Mouse (Mus musculus) c-Kit-positive CD71-positive TER-119-positive erythroid progenitor cells, embryonic 14.5 days (primary cell): ENCODE data around the gene Samd3.

ENCODE experiments used
- DNase-seq: peaks from one replicate; pipeline ENCODE4 v3.0.0-alpha.2; 2013; ENCODE audit warnings: low spot score

The Samd3 gene

DNA sequence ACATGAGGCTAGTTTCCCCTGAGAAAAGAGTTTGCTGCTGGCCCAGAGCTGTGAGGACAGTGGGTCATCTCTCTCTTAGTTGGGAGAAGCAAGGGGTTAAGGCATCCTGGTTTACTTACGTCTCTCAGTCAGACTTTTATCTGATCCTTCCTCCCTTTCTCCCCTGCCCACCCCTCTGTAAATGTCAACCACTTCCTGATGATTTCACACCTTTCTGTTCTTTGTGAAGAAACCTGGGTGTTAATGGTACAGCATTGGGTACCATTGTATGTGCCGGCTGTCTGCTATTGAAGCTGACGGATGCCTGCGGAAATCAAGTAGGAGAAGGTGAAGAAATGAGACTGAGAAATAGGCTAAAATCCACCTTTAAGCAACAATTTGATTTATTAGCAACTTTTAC, at the start of gene Samd3:
Gene Samd3 (plus strand): TSS at position 220 of the 400 bp plus-strand sequence.
- DNase-seq: no peak

DNA sequence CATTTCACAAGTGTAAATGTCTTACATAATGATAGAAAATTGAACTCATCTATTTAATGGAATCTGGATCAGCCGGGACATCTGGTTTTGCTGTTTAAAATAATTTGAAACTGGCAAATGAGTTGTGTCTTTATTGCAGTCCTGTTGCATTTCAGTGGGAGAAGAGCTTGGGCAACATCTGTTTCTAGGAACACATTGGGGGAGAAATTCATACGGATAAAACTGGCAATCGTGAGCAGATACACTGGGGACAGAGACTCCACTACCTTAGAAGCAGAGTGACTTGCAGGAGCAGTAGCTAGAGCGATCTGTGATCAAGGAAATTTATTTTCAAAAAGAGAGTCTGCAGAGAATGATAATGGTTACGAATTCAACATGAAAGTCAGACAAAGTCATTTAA, 44.2 kb upstream of the Samd3 start:
- no peak for DNase-seq

DNA sequence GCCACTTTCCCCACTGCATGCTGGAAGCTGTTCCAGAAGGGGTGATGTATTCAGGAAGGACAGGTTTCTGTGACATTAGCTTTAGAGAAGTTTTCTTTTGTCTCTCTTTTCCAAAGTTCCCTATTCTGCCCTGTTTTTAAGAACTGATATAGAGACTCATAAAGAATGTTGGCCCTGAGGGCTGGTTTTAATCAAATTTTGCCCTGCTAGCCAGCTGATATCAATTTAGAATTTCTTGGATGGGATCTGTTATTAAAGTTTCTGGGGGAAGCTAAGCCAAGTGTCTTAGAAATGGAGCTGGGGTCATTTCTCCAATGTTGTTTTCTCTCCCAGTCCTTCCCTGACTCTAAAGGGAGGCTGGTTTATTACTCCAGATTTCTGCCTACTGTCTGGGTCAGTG, 38.7 kb upstream of the Samd3 start:
- DNase-seq: no peak

DNA sequence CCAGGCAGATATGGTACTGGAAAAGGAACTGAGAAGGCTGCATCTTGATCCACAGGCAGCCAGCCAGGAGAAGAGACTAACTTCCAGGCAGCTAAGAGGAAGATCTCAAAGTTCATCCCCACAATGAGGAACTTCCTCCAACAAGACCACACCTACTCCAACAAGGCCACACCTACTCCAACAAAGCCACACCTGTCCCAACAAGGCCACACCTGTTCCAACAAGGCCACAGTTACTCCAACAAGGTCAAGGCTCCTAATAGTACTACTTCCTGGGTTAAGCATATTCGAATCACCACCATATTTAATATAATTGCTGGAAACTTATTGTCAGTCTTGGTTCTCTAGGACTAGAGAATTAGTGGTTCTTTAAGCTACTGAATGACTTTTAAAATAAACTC, 34.6 kb upstream of the Samd3 start:
- no peak for DNase-seq

DNA sequence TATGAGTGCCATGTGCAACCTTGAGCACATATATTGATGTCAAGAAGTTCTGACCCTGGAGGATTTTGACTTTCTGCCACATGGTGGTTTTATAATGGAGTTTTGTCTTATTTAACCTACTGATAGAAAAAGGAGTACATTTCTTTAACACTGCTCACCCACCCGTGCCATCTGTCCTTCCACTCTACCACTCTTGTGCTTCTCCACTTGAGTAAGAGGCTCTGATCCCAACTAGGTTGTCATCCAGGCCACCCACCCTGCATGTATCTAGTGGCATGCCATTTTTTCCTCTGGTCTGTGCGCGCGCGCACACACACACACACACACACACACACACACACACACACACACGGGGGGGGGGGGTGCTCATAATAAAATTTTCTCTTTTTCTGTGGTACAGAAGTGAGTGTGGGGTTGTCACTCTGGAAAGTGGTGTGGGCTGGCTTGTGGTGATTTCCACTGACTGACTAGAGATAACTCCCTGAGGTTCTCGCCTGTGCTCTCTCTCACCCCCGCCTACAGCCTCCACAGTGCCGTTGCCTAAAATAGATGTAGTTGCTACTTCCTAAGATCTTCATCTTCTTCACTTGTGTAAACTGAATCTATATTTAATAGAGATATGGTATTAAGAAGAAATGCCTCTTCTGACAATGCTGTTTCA, 26.7 kb upstream of the Samd3 start:
- no peak for DNase-seq

DNA sequence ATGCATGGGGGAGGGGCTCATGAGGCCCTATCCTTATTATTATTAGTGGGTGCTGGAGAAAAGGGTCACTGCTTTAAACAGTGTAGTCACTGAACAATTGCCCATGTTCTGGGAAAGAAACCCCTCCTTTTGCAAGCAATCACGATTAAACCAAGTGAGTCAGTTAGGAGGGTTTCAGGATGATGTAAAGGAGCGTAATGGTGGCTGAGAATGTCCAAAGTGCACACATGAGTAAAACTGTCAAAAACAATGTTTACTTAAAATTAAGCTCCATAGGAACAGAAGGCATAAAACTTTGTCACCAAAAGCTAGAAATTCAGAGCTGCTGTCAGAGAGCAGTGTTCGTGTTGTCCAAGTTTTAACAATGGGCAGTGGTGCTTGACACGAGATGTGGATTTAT, 8.8 kb upstream of the Samd3 start:
- DNase-seq: no peak

DNA sequence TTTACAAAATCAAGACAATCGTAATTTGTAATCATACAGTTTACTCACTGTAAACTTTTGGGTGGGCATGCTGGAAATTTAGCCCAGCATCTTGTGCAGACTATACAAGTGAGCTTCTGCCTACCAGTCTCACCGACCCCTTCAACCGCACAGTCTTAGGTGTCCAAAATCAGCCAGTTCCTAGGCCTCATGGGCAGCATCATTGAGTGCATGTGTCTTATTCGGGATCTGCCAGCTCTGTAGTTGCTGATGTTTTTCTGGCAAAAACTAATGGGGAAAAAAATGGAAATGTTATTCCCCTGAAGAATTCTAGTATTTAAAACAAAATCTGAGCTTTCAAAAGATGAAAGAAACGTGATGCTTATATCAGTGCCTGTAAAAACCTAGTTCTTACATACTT, 3.3 kb upstream of the Samd3 start:
- DNase-seq: no peak

DNA sequence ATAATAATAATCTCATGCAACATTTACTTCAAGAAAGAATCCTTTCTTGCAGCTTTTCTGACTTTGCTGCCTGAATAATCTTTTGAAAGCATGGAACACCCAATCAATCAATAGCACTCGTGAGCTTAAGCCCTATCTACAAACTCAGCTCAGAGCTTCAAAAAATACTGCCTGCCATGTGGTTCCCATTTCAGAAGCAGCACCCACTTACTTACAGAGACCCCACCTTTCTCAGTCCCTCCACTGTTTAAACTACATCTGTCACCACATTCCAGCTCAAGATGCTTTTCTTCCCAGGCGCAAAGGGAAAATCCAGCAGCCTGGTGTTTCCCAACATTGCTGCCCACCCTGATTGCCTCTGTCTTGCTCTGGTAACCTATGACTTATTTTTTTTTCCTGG, 2.8 kb upstream of the Samd3 start:
- no peak for DNase-seq

DNA sequence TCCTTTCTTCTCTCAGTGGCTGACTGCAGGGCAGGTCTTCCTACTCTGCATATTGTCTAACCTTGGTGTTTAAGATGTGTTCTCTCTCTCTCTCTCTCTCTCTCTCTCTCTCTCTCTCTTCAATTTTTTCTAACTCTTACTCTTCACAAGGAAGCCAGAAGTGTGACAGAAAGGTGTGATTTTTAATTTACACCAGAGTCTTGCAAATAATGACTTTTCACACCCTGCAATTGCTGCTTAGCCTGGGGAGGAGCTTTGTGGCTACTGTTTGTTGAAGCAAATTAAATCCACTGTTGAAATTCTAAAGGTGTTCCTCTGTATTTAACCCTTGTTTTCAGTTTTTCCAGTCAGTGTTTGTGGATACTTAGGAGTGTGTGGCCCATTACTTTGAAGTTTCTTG, 1.3 kb upstream of the Samd3 start:
- no peak for DNase-seq

DNA sequence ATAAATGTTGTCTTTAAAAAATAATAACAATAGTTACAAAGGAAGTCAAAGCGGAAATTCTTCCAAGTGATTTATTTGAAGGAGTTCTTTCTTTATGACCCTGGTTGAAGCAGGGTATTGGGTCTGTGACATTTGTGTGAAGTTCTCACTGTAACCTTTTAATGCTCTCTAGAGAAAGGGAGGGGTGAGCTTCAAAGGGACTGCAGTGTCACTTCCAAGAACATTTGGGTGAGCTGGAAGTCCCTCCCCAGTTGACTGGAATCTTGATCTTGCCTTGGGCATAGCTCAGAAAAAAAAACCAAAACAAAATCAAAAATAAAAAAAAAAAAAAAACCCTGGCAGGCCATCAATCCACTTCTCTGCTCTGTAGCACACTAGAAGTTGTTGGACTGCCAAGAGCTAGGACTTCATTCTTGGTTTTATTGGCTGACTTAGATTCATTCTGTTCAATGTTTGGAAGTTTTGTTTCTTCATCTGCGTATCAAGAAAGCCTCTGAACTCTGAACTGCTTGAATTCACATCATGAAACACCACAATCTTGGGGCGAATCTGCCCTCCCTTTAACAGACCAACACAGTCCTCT, 2.7 kb downstream of the Samd3 start:
- no peak for DNase-seq

DNA sequence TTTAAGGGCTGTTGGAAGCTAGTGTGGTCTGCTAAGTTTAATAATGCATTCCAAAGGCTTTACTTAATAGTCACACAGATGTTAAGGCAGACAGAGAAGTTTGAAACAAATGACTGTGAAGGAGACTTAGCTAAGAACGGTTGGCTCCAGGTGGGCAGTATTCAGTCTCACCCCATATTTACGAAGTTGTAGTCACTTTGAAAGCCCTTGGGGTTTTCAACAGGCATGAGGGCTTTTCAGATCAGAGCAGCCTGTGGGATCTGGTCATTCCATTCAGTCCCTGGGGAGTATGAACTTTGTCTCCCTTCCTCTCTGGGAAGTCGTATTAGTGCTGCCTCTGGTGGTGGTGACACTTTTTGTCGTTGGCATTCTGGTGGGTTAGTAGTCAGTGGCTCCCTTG, 9.1 kb downstream of the Samd3 start:
- no peak for DNase-seq

DNA sequence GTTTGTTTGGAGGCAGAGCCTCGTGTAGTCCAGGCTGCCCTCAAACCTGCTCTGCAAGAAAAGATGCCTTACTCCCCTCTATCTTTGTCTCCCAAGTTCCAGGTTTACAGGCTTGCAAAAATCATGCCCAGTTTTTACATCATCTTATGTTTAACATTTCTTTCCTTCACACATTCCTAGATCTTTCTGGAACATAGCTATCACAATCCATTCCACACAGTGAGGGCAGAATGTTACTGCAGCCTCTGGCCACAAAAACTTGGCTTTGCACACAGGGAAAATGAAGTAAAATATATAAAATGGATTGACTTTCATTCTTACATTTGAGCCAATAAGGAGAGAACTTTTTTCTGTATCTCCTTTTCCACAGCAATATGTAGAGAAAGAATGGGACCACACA, 9.6 kb downstream of the Samd3 start:
- DNase-seq: no peak

DNA sequence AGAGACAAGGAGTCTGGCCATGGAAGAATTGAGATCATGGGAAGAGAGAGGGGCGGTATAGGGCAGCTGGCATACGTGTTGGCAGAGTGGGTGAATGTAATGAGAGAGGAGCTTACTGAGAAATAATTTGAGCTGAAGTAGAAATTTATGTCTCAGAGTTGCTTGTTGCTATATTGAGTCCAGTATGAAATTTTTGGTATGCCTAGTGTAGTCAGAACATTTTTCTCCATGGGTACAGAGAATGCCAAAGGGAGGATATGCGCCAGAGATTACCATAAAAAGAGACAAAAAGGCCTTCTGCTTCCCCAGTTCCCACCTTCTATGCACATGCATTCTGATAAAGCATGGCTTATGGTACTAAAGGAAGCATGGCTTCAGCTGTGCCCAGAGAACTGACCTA, 13.7 kb downstream of the Samd3 start:
- no peak for DNase-seq

DNA sequence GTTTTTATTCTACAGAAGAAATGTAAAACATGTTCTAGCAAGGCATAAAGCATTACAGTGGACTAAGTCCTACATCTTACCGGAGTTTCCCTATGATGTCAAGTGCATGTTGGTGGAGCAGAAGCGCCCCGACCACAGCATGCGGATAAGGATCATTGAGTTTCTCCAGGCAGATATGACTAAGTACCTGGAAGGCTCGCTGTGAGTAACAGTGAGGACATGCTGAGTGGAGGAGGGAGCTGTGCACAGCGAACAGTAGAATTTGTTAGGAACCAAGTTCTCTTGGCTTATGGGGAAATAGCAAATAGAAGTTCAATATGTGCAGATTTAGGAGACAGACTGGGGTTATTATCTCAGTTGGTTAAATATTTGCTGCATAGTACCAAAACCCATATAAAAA, 15.0 kb downstream of the Samd3 start:
- no peak for DNase-seq

DNA sequence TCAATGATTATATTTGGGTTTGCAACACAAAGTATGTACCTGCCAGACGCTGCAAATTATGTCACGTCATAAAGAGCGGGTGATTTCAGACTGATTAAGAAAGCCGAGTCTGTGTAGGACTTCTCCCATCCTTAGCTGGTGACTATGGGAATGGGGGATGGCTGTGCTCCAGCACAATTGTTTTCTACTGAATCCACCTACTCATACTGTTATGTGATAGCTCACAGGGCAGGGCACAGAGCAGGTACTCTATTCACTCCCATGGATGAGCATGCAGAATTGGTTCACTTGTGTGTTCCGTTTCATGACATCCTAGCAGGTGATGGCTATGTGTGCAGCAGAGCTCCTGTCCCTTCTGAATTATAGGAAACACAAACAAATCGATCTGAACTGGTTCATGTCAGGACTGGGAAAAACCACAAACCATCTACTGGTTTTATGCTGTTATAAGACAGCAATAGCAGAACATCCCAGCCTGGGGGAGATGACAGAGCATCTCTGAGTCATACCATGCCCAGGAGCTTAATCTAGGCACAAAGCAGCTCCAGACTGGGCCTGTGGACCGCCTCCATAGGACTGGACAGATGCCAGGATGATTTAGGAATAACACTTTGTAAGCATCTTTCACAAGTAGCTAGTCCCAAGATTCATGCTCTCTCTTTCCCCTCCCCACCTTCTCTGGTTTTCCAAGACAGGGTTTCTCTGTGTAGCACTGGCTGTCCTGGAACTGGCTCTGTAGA, 20.1 kb downstream of the Samd3 start:
- DNase-seq: no peak

DNA sequence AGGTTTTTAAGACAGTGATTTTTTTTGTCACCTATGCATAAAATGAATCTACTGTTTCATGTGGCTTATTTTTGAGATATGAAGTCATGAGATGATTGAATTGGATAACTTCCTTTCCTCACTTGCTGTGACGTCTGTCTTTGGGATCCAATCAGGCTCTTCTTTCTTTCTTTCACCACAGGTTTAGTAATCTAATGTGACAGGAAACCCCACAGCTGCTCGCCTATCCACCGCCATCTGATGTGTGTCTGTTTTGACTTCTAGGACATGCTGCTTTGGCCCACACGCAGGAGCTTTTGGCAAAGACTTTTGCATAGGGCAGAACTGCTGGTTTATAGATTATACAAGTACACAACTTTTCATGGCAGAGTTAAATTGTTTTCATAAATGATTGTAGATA, 30.4 kb downstream of the Samd3 start:
- no peak for DNase-seq

DNA sequence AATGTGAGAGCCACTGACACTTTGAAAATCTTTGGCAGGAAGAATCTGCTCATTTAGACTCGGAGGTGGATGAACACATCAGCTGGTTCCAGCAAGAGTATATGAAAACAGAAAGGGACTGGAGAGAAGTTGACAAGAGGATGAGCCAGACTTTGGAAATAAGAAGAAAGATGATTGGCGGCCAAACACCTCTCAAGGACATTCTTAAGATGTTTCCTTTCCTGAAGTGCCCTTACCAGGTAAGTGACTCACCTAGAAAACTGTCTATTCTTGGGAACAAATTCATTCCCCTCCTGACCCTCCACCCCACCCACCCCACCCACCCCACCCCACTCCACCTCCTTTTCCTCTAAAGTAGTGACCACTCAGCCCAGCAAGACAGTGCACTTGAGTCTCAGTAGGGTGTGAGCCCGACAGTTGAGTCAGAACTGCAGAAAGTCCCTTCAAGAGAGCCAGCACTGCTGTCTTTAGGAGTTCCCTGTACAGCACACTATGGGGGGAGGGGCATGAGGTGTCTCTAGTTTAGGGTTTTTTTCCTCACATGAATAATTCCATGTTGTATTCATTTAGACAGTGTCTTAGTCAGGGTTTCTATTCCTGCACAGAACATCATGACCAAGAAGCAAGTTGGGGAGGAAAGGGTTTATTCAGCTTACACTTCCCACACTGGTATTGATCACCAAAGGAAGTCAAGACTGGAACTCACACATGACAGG, 34.4 kb downstream of the Samd3 start:
- DNase-seq: no peak

DNA sequence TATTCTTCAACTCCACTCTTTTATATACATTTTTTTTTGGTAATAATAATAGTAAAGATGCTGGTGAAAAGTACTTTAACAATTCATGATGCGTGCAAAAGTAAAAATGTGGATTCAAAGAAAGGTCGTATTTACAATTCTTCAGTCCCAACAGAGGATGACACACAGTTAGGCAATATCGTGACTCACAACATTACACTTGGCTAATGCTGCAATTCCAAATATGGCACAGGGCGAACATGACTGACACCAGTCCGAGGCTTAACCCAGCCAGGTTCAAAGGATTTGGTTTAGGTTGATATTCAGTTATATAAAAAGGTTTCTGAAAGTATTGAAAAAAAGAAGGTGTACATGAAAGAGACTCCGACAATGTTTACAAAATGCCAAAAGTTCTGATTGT, 45.9 kb downstream of the Samd3 start:
- DNase-seq: no peak

DNA sequence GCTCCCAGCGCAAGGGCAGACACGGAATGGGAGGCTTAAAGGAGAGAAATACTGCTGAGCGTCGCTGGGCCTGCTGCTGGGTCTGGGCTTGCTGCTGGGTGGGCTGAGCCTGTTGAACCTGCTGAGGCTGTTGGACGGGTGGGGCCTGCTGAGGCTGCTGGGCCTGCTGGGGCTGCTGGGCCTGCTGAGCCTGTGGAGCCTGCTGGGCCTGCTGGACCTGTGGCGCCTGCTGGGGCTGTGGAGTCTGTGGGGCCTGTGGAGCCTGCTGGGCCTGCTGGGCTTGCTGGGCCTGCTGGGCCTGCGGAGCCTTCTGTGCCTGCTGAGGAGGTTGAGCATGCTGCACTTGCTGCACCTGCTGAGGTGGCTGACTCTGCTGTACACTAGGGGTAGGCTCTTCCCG, 50.5 kb downstream of the Samd3 start:
- DNase-seq: no peak

DNA sequence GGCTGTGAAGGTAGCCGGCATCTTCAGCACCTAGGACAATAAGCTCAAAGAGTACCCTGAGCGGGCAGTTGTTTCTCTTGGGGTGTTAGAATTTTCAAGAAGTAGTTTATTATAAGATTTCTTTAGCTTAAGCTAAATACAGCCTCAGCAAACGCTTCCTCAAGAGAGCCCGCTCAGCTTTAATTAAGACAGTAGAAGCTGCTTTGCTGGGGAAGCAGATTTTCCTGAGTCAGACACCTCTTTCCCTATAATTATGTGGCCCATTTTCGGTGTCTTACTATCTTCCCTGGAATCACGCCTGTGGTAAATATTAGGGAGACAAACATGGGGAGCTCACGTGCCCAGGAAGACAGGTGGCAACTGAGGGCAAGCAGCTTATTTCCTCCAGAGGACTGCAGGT, 57.6 kb downstream of the Samd3 start:
- DNase-seq: no peak

DNA sequence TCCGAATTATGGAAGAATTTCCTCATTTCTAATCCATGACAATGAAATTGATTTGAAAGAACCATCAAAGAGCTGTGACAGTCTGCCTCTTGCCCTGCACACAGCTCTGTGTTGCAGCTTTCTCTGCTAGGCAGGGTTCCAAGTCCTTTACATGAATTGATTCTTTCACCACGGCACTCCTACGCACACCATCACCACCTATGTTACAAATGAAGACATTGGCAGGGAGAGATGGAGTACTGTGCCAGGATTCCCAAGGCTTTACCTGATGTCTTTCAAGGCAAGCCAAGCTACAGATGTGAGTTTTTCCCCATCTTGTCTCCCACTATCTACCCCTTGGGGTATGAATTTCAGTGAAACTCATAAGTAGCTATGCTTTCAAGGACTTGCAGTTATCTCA, 67.7 kb downstream of the Samd3 start:
- DNase-seq: no peak

DNA sequence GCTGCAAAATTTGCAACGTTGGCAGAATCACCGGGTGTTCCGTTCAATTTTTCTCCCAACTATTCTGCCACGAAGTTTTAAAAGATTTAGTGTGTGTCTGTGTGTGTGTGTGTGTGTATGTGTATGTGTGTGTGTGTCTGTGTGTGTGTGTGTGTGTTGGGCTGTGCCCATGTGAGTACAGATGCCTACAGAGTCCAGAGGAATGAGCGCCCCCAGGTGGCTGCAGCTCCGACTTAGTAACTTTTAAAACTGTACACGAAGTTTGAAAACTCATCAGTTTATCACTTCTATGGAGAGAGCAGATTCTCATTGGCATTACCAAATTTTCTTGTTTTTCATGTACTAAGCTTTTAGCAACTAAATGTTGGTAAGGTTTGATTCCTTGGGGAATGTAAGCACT, 68.1 kb downstream of the Samd3 start:
- DNase-seq: no peak

DNA sequence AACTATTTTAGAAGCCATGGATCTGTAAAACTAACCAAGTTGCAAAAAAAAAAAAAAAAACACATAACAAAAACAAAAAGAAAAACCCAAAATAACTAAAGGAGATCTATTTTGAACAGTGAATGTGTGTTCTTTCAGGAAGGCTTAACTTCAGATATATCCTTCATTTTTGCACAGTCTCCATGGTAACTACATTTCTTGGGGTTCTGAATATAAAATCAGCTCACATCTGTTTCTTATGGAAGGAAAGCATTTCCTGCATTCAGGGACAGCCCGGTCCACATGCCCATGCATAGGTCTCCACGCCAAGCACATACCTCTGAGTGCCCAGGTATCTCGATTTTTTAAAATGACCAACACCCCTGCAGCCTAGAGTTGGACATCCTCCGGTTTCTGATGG, 72.8 kb downstream of the Samd3 start:
- no peak for DNase-seq
